In genomic region chr17:75180956-75181588, GRCm38 (mm10) we compare ENCODE assay signal across 13 mouse cellular contexts.
A peak's percentile ranks its signal among the peaks of the same experiment; 100 is the strongest.
DNase-seq lines count a peak whose midpoint lies in the region; ATAC-seq and TF ChIP-seq lines count a peak whose summit lies in the region.
"Had no signal": no experiment of that assay in that cellular context is flagged by ENCODE, and none has a peak within 500 bp of the region (broad histone marks: within the 10 kb centered on the region; RNA-seq: fewer than 3 reads in every experiment).

No protein-coding gene starts in this region.

- dilution Hi-C loops in CH12.LX (cut with MboI; ENCODE audit: extremely low pct_ligation_motif_present, extremely low pct_unique_long_range_greater_than_20kb, low sequenced_read_pairs): no loop called here

- 46% methylated on average over 12 of the region's 12 CpGs for WGBS in intestine, embryonic 16.5 days
- 10% methylated on average over 12 of the region's 12 CpGs for WGBS in macrophage (ENCODE audit: missing documents)

- H3K9me3 ChIP-seq in CH12.LX (replicated peaks; ENCODE audit: low read length): peaks cover 6% of the 10 kb centered on the region
- 0 out of 2 replicates have a peak, but pooled peaks cover 3% of the 10 kb centered on the region for H3K9me3 ChIP-seq in intestine, embryonic 16.5 days (ENCODE audit: control insufficient read depth, low read length)
- H3K9me3 ChIP-seq: heart, embryonic 10.5 days; liver, embryonic 13.5 days had no signal

- H3K36me3 ChIP-seq in CH12.LX (replicated peaks in 1 of 2; ENCODE audit: control insufficient read depth in 1 of 2, insufficient read depth in 1 of 2, low read length in 1 of 2): no peaks in the 10 kb centered on the region
- no peaks in the 10 kb centered on the region for H3K36me3 ChIP-seq in intestine, embryonic 16.5 days (ENCODE audit: control insufficient read depth, insufficient read depth, low read length)
- H3K36me3 ChIP-seq in macrophage (ENCODE audit: inconsistent target): no peaks in the 10 kb centered on the region
- H3K36me3 ChIP-seq: liver, embryonic 13.5 days had no signal

- H3K4me1 ChIP-seq in CH12.LX (ENCODE audit: control insufficient read depth in 1 of 2, insufficient read depth in 2 of 2): peaks cover 16 to 61% of the 10 kb centered on the region in 2 experiments
- H3K4me1 ChIP-seq in intestine, embryonic 16.5 days (ENCODE audit: control insufficient read depth, insufficient read depth, low read length): peaks cover 10% of the 10 kb centered on the region; the same call in 1 of the 2 replicates
- H3K4me1 ChIP-seq: liver, embryonic 13.5 days had no signal

- H3K79me2 ChIP-seq in CH12.LX (replicated peaks; ENCODE audit: control insufficient read depth, extremely low read depth, insufficient read depth, poor library complexity, severe bottlenecking) (no peaks in the 10 kb centered on the region), macrophage (ENCODE audit: inconsistent target) (no peaks in the 10 kb centered on the region)

- H3K27ac ChIP-seq in CH12.LX (ENCODE audit: insufficient read depth, low read depth) (no peak overlapping the region), macrophage (no peak overlapping the region)
- no peak overlapping the region for H3K27ac ChIP-seq in intestine, embryonic 16.5 days (ENCODE audit: low read length)
- H3K27ac ChIP-seq: heart, embryonic 10.5 days; hindbrain, embryonic 14.5 days; liver, embryonic 13.5 days had no signal

- H3K4me2 ChIP-seq in CH12.LX (ENCODE audit: insufficient read depth, low read depth, poor library complexity, severe bottlenecking): peak overlapping the region; percentile 51
- H3K4me2 ChIP-seq in intestine, embryonic 16.5 days (ENCODE audit: low read depth, low read length): peak overlapping the region; percentile 31; the same call in 1 of the 2 replicates
- H3K4me2 ChIP-seq: hindbrain, embryonic 14.5 days; liver, embryonic 13.5 days had no signal

- peak in 1 of 2 experiments; percentile 32; a peak in 2 of 4 replicates for TF ChIP-seq CTCF in CH12.LX (conservative IDR thresholded peaks at IDR 0.05 in 1 of 2, IDR thresholded peaks at IDR 0.05 in 1 of 2; ENCODE audit: low read depth in 2 of 2, low read length in 2 of 2)

- in situ Hi-C loops in CH12.LX (cut with MboI; ENCODE audit: low pct_ligation_motif_present, low pct_unique_long_range_greater_than_20kb, low sequenced_read_pairs): no loop called here

- H3K4me3 ChIP-seq in CH12.LX (replicated peaks in 1 of 3; ENCODE audit: low read depth in 2 of 3, low read length in 2 of 3, poor library complexity in 1 of 3): no peak overlapping the region
- H3K4me3 ChIP-seq in intestine, embryonic 16.5 days (ENCODE audit: low read length): peak overlapping the region; percentile 11; the same call in 1 of the 2 replicates
- 0 out of 2 replicates have a peak overlapping the region, but pooled peaks have one; percentile 1 for H3K4me3 ChIP-seq in macrophage (ENCODE audit: inconsistent target)
- H3K4me3 ChIP-seq: heart, embryonic 10.5 days; liver, embryonic 13.5 days had no signal

- no peak for TF ChIP-seq POLR2A in CH12.LX (IDR thresholded peaks at IDR 0.05; ENCODE audit: low read depth, low read length)

- TF ChIP-seq EP300 in CH12.LX (IDR thresholded peaks at IDR 0.05; ENCODE audit: low read length): peak; percentile 38; the same call in 1 of the 2 replicates

- DNase-seq in adrenal gland, postnatal 14 days: peak; percentile 7
- no peak for DNase-seq in adrenal gland, postnatal 36 days
- peak; percentile 68 for DNase-seq in CH12.LX (ENCODE audit: extremely low read depth)
- DNase-seq in frontal cortex, postnatal 36 days (ENCODE audit: low spot score in 2 of 2): no peak
- no peak for DNase-seq in thymus, postnatal 14 days
- no peak for DNase-seq in right cerebral cortex, postnatal 14 days
- DNase-seq: forebrain, postnatal 0 days; liver, embryonic 13.5 days; thymus, postnatal 4 days had no signal

- H3K9ac ChIP-seq in CH12.LX (ENCODE audit: insufficient read depth, low read depth): no peak overlapping the region
- peak overlapping the region; percentile 16; the same call in 1 of the 2 replicates for H3K9ac ChIP-seq in intestine, embryonic 16.5 days (ENCODE audit: low read depth, low read length)
- H3K9ac ChIP-seq: forebrain, postnatal 0 days; hindbrain, embryonic 14.5 days; liver, embryonic 13.5 days had no signal

- no peak for ATAC-seq in intestine, embryonic 16.5 days

- TF ChIP-seq RAD21 in CH12.LX (IDR thresholded peaks at IDR 0.05; ENCODE audit: low read depth, low read length): no peak; the same call in 1 of the 2 replicates

- H3K27me3 ChIP-seq in CH12.LX (replicated peaks): no peaks in the 10 kb centered on the region
- no peaks in the 10 kb centered on the region for H3K27me3 ChIP-seq in intestine, embryonic 16.5 days (replicated peaks; ENCODE audit: control insufficient read depth, insufficient read depth, low read length)
- H3K27me3 ChIP-seq: liver, embryonic 13.5 days had no signal

TF ChIP-seq in CH12.LX, 34 proteins besides CTCF, POLR2A, EP300 and RAD21:
- peak; percentile 81 for TF ChIP-seq IRF4 (IDR thresholded peaks at IDR 0.05; ENCODE audit: low read depth, low read length)
- TF ChIP-seq USF2 (conservative IDR thresholded peaks at IDR 0.05; ENCODE audit: low read depth, low read length): no peak
- TF ChIP-seq MAZ (IDR thresholded peaks at IDR 0.05; ENCODE audit: low read depth, low read length): no peak
- TF ChIP-seq ZNF384 (IDR thresholded peaks at IDR 0.05; ENCODE audit: low read depth, low read length): peak; percentile 79
- no peak for TF ChIP-seq HCFC1 (IDR thresholded peaks at IDR 0.05; ENCODE audit: low read depth, low read length)
- 0 out of 2 replicates have a peak, but pooled peaks have one; percentile 29 for TF ChIP-seq MAX (IDR thresholded peaks at IDR 0.05; ENCODE audit: low read length)
- 0 out of 2 replicates have a peak, but pooled peaks have one; percentile 24 for TF ChIP-seq JUND (conservative IDR thresholded peaks at IDR 0.05; ENCODE audit: low read depth, low read length)
- 0 out of 2 replicates have a peak, but pooled peaks have one; percentile 68 for TF ChIP-seq E2F4 (IDR thresholded peaks at IDR 0.05; ENCODE audit: insufficient replicate concordance, low read depth, low read length)
- TF ChIP-seq BHLHE40 (IDR thresholded peaks at IDR 0.05; ENCODE audit: low read depth, low read length): peak; percentile 52; the same call in 1 of the 2 replicates
- peak; percentile 32; the same call in 1 of the 2 replicates for TF ChIP-seq SMC3 (IDR thresholded peaks at IDR 0.05; ENCODE audit: low read depth, low read length)
- TF ChIP-seq ETS1 (conservative IDR thresholded peaks at IDR 0.05; ENCODE audit: low read depth, low read length): 0 out of 2 replicates have a peak, but pooled peaks have one; percentile 6
- no peak for TF ChIP-seq CHD2 (IDR thresholded peaks at IDR 0.05; ENCODE audit: low read length)
- 0 out of 2 replicates have a peak, but pooled peaks have one; percentile 17 for TF ChIP-seq MYC (IDR thresholded peaks at IDR 0.05; ENCODE audit: low read depth, low read length)
- no peak for TF ChIP-seq RCOR1 (conservative IDR thresholded peaks at IDR 0.05; ENCODE audit: low read depth, low read length)
- TF ChIP-seq CHD1 (IDR thresholded peaks at IDR 0.05; ENCODE audit: low read depth, low read length): peak; percentile 52; the same call in 1 of the 2 replicates
- TF ChIP-seq GABPA (IDR thresholded peaks at IDR 0.05; ENCODE audit: insufficient replicate concordance, low read depth, low read length): no peak
- TF ChIP-seq ELF1 (IDR thresholded peaks at IDR 0.05; ENCODE audit: low read depth, low read length): no peak
- TF ChIP-seq TCF12 (IDR thresholded peaks at IDR 0.05; ENCODE audit: low read depth, low read length): peak; percentile 25; the same call in 1 of the 2 replicates
- TF ChIP-seq SIN3A (IDR thresholded peaks at IDR 0.05; ENCODE audit: low read length): no peak
- no peak for TF ChIP-seq NELFE (IDR thresholded peaks at IDR 0.05; ENCODE audit: low read depth, low read length)
- no peak for TF ChIP-seq TBP (conservative IDR thresholded peaks at IDR 0.05; ENCODE audit: low read depth, low read length)
- TF ChIP-seq ZMIZ1 (IDR thresholded peaks at IDR 0.05; ENCODE audit: low read depth, low read length): no peak
- peak; percentile 29; the same call in 1 of the 2 replicates for TF ChIP-seq MEF2A (IDR thresholded peaks at IDR 0.05; ENCODE audit: borderline replicate concordance, low read depth, low read length)
- no peak for TF ChIP-seq KAT2A (IDR thresholded peaks at IDR 0.05; ENCODE audit: insufficient replicate concordance, low read length)
- no peak for TF ChIP-seq POLR2AphosphoS2 (IDR thresholded peaks at IDR 0.05; ENCODE audit: low read depth, low read length)
- peak; percentile 54; the same call in 1 of the 2 replicates for TF ChIP-seq MAFK (IDR thresholded peaks at IDR 0.05; ENCODE audit: insufficient replicate concordance, low read length)
- TF ChIP-seq PAX5 (IDR thresholded peaks at IDR 0.05; ENCODE audit: low read length): no peak
- no peak; the same call in 1 of the 2 replicates for TF ChIP-seq JUN (IDR thresholded peaks at IDR 0.05; ENCODE audit: insufficient read depth, low read depth, low read length)
- no peak for TF ChIP-seq MXI1 (IDR thresholded peaks at IDR 0.05; ENCODE audit: low read depth, low read length)
TF ChIP-seq in CH12.LX: peak in this region for 13.

Comparison
In these comparisons a context has a peak if more than half of its experiments do, and no peak if none do; other contexts are left out.
1. DNase-seq: peak in adrenal gland, postnatal 14 days (single experiment) and CH12.LX (single experiment); none in adrenal gland, postnatal 36 days (0 of 2), frontal cortex, postnatal 36 days (0 of 2), thymus, postnatal 14 days (single experiment) and right cerebral cortex, postnatal 14 days (single experiment).
2. H3K4me3 ChIP-seq: peak in intestine, embryonic 16.5 days (single experiment) and macrophage (single experiment); none in CH12.LX (0 of 3).